Mouse (Mus musculus) CH12.LX (cell line): ENCODE results near the gene Grcc10.

ENCODE experiments used
- CTCF ChIP-seq, 2 experiments: IDR thresholded peaks in 1 of 2; conservative IDR thresholded peaks in 1 of 2; 2 replicates each; pipeline ENCODE4 v1.5.1; 2011 to 2012; ENCODE audit warnings: low read depth in 2 of 2, low read length in 2 of 2, improper control_type of control experiment in 1 of 2, inconsistent platforms in 1 of 2, mild to moderate bottlenecking in 1 of 2, moderate library complexity in 1 of 2
- MAFK ChIP-seq: IDR thresholded peaks from 2 replicates; pipeline ENCODE4 v1.6.1; 2011; ENCODE audit warnings: low read length, improper control_type of control experiment; ENCODE audit not compliant: insufficient replicate concordance
- MYC ChIP-seq: IDR thresholded peaks from 2 replicates; pipeline ENCODE4 v1.6.1; 2011; ENCODE audit warnings: low read depth, mild to moderate bottlenecking, improper control_type of control experiment, low read length
- NRF1 ChIP-seq: IDR thresholded peaks from 2 replicates; pipeline ENCODE4 v1.6.1; 2014; ENCODE audit warnings: low read depth, mild to moderate bottlenecking, inconsistent platforms, low read length, improper control_type of control experiment, moderate library complexity
- POLR2A ChIP-seq: IDR thresholded peaks from 2 replicates; pipeline ENCODE4 v1.6.1; 2011; ENCODE audit warnings: low read depth, mild to moderate bottlenecking, improper control_type of control experiment, low read length
- SIN3A ChIP-seq: IDR thresholded peaks from 2 replicates; pipeline ENCODE4 v1.6.1; 2012; ENCODE audit warnings: low read length, improper control_type of control experiment, inconsistent platforms
- UBTF ChIP-seq: IDR thresholded peaks from 2 replicates; pipeline ENCODE4 v1.6.1; 2012; ENCODE audit warnings: low read depth, mild to moderate bottlenecking, inconsistent platforms, low read length, improper control_type of control experiment, moderate library complexity
- ZC3H11A ChIP-seq: IDR thresholded peaks from 2 replicates; pipeline ENCODE4 v1.6.1; 2012; ENCODE audit warnings: low read depth, mild to moderate bottlenecking, inconsistent platforms, low read length, improper control_type of control experiment

- no peak for TF ChIP-seq UBTF
- TF ChIP-seq POLR2A: no peak
- no peak for TF ChIP-seq NRF1
- TF ChIP-seq CTCF (conservative IDR thresholded peaks at IDR 0.05 in 1 of 2, IDR thresholded peaks at IDR 0.05 in 1 of 2; ENCODE audit: low read depth in 2 of 2, low read length in 2 of 2): no peak
- no peak for TF ChIP-seq MAFK
- no peak for TF ChIP-seq ZC3H11A
- TF ChIP-seq MYC: no peak
- TF ChIP-seq SIN3A: no peak
Measured at GRCm38 (mm10) chr6:124780917-124781316, 39.7 kb upstream of the Grcc10 start.
